Mouse (Mus musculus): ENCODE data around the gene Trp63. TPM values are rescaled to one million over a fixed set of nuclear protein-coding genes. Genes with fewer than 3 reads are reported as not detected.

Gene Trp63
- polyA plus RNA-seq, 1 experiment: not detected

DNA sequence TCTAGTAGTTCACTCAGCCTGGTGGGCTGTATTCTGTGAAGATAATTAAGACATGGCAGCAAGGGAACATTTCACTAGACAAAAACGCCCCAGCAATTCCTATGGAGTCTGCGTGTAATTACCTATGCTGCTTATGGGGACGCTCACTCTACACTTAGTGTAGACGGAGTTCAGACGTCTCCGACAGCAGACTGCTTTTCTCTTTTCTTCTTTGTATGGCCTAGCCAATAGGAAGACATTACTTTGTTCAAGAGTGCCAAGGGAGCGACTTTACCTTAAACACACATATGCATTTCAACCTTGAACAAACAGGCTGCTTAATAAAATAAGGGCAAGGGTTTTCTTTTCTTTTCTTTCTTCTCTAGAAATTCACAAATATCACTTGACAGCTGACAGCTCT is 91.0 kb downstream of the Trp63 start:
- TF ChIP-seq POLR2A (IDR thresholded peaks at IDR 0.05; ENCODE audit: borderline replicate concordance, low read depth, low read length): no peak
- no peak for TF ChIP-seq CTCF (IDR thresholded peaks at IDR 0.05; ENCODE audit: low read depth, low read length)
- Histone ChIP-seq H3K4me1 (ENCODE audit: control insufficient read depth, insufficient read depth, low read length) (no peaks in the 10 kb centered on the region), H3K27ac (ENCODE audit: insufficient read depth, low read depth, low read length) (no peak overlapping the region), H3K4me3 (ENCODE audit: insufficient read depth, low read length) (no peak overlapping the region)

DNA sequence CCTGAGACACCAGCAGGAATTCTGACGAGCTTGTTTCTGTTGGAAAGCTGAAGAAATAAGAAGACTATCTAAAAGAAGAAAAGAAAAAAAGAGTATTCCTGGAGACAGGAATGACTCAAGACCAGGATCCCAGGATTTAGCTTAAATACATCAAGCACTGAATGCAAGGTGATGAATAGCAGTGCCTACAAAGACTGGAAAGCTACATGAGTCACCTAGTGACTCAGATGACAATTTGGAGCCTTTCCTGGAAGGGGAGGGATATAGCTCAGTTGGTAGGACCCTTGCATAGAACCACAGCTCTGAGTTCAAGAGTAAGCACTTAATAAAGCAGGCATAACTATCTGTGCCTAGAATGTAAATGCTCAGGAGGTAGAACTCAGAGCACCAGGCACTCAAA is 93.9 kb downstream of the Trp63 start:
- H3K4me1 ChIP-seq (ENCODE audit: control insufficient read depth, insufficient read depth, low read length): no peaks in the 10 kb centered on the region
- H3K4me3 ChIP-seq (ENCODE audit: insufficient read depth, low read length): no peak overlapping the region
- no peak overlapping the region for H3K27ac ChIP-seq (ENCODE audit: insufficient read depth, low read depth, low read length)
- no peak for TF ChIP-seq CTCF (IDR thresholded peaks at IDR 0.05; ENCODE audit: low read depth, low read length)

DNA sequence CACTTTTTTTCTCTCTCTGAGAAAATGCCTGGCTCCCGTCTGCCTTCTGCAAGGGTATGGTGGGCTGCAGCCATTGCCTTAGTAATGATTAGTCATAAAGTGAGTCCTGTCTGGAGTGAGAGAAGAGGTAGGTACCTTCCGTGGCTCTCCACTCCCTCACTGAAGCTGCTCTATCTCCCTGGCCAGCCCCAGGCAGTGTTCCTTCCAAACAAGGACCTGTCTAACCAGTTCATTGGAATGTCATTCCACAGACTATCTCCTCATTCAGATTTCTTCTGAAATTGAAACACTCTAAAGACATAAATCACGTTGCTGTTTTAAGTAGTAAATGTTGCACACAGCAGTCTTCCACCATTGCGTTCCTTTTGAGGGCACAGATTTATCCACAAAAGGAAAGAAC is 96.4 kb downstream of the Trp63 start:
- Histone ChIP-seq H3K4me1 (ENCODE audit: control insufficient read depth, insufficient read depth, low read length) (no peaks in the 10 kb centered on the region), H3K4me3 (ENCODE audit: insufficient read depth, low read length) (no peak overlapping the region), H3K27ac (ENCODE audit: insufficient read depth, low read depth, low read length) (no peak overlapping the region)
- TF ChIP-seq CTCF (IDR thresholded peaks at IDR 0.05; ENCODE audit: low read depth, low read length) (no peak), POLR2A (IDR thresholded peaks at IDR 0.05; ENCODE audit: borderline replicate concordance, low read depth, low read length) (no peak)

DNA sequence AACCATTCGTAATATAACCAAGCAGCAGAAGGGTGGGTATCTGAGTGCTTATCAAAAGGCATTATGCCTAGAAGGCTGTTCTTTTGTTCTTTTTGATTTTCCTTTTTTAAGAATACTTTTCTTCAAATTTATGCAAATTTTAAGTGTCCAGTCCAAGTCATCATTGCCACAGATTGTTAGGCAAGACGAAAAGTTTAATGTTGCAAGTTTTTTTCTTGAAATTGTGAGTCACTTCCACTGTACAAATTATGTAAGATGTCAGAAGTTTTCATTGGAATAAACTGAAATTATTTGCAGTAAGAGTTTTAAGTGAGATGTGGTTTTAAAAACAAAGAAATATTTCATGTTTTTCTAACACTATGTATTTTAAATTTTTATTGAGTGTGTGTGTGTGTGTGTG is 100.7 kb downstream of the Trp63 start:
- TF ChIP-seq CTCF (IDR thresholded peaks at IDR 0.05; ENCODE audit: low read depth, low read length) (no peak), POLR2A (IDR thresholded peaks at IDR 0.05; ENCODE audit: borderline replicate concordance, low read depth, low read length) (no peak)
- H3K27ac ChIP-seq (ENCODE audit: insufficient read depth, low read depth, low read length): no peak overlapping the region
- no peaks in the 10 kb centered on the region for H3K4me1 ChIP-seq (ENCODE audit: control insufficient read depth, insufficient read depth, low read length)
- no peak overlapping the region for H3K4me3 ChIP-seq (ENCODE audit: insufficient read depth, low read length)

DNA sequence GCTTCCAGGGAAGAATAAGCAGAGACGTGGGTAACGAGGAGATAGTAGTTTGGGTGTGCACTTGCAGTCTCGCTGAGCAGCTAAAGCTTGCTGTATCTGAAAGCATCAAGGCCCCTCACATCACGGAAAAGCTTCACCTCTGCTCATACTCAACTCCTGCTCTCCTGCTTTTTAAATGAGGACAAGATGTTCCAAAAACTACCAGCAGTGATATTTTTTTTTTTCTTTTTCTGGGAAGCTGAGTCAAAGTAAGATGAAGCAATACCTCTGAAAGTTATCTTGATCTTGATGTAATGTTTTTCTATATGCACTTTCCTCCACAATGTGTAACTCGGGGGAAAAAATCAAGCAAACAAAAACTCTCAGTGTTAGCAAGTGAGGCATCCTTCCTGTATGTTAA is 102.9 kb downstream of the Trp63 start:
- H3K4me3 ChIP-seq (ENCODE audit: insufficient read depth, low read length): no peak overlapping the region
- TF ChIP-seq POLR2A (IDR thresholded peaks at IDR 0.05; ENCODE audit: borderline replicate concordance, low read depth, low read length) (no peak), CTCF (IDR thresholded peaks at IDR 0.05; ENCODE audit: low read depth, low read length) (no peak)
- no peaks in the 10 kb centered on the region for H3K4me1 ChIP-seq (ENCODE audit: control insufficient read depth, insufficient read depth, low read length)
- H3K27ac ChIP-seq (ENCODE audit: insufficient read depth, low read depth, low read length): no peak overlapping the region

DNA sequence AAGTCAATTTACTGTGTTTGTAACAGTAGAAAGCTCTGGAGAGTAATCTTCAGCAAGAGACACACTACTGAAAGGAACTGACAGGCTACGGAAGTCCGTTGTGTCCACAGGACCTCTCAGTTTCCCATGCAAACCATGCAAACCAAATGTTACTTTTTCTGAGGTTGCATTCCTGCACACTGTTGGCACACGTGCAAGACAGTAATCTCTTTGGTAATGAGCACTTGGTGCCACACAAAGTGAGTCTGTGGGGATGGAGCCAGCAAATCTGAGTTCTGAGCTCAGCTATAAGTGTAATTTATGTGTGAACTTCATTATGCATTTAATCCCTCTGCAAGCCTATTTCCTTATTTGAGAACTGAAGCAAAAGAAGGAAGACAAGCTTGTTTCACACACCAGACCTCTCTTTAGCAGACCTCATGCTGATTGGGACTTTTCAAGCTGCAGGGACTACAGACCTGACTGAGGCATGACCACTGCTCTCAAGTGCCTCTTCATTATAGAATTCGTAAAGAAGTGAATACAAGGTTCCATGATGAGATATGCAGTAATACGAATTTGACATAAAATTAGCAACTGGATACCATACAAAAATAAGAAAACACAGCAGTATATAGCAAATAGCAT is 109.2 kb downstream of the Trp63 start:
- no peaks in the 10 kb centered on the region for H3K4me1 ChIP-seq (ENCODE audit: control insufficient read depth, insufficient read depth, low read length)
- H3K4me3 ChIP-seq (ENCODE audit: insufficient read depth, low read length): no peak overlapping the region
- H3K27ac ChIP-seq (ENCODE audit: insufficient read depth, low read depth, low read length): no peak overlapping the region
- TF ChIP-seq POLR2A (IDR thresholded peaks at IDR 0.05; ENCODE audit: borderline replicate concordance, low read depth, low read length) (no peak), CTCF (IDR thresholded peaks at IDR 0.05; ENCODE audit: low read depth, low read length) (no peak)

DNA sequence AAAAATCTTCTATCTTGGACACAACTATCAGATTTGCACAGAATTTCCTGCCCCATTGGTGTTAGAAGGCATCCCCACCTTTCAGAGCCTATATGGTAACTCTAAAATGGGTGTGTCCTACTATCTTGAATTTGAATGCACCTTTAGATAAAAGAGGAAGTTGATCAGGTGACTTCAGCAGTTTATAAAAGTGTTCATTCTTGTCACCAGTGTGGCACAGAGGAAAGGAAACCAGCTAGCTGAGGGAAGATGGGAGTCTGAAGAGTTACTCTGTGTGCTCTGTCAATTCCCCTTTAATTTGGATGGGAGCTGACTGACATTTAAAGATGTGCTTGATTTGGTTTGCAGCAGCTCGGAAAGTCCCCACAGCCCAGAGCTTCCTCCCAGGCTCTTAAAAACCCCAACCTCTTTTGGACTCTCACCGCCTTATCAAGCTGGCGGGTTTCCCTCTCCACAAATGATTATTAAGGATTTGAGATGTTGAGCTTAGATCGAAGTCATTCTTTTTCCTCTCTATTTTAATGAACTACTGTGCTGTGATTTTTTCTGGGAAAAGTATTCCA is 114.2 kb downstream of the Trp63 start:
- no peaks in the 10 kb centered on the region for H3K4me1 ChIP-seq (ENCODE audit: control insufficient read depth, insufficient read depth, low read length)
- H3K4me3 ChIP-seq (ENCODE audit: insufficient read depth, low read length): no peak overlapping the region
- TF ChIP-seq POLR2A (IDR thresholded peaks at IDR 0.05; ENCODE audit: borderline replicate concordance, low read depth, low read length): no peak
- TF ChIP-seq CTCF (IDR thresholded peaks at IDR 0.05; ENCODE audit: low read depth, low read length): no peak
- H3K27ac ChIP-seq (ENCODE audit: insufficient read depth, low read depth, low read length): no peak overlapping the region

DNA sequence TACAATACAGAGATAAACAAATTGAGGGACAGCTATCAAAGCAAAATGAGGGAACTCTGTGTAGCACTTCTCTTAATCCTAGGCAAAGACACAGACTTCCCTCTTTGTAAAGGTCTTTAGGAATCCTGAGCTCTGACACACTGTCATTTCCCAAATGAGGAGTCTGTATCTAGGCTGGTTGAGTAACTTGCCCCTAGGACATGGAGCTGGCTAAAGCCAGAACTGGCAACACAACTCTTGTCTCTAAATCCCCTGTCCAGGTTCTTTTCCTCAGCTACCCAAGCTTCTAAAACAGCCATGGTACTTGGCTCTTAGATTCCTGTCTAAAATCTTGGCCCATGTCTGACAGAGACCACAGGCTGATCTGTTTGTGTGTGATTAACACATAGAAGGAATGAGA is 116.1 kb downstream of the Trp63 start:
- H3K4me3 ChIP-seq (ENCODE audit: insufficient read depth, low read length): no peak overlapping the region
- H3K27ac ChIP-seq (ENCODE audit: insufficient read depth, low read depth, low read length): no peak overlapping the region
- no peak for TF ChIP-seq CTCF (IDR thresholded peaks at IDR 0.05; ENCODE audit: low read depth, low read length)
- TF ChIP-seq POLR2A (IDR thresholded peaks at IDR 0.05; ENCODE audit: borderline replicate concordance, low read depth, low read length): no peak
- H3K4me1 ChIP-seq (ENCODE audit: control insufficient read depth, insufficient read depth, low read length): no peaks in the 10 kb centered on the region

DNA sequence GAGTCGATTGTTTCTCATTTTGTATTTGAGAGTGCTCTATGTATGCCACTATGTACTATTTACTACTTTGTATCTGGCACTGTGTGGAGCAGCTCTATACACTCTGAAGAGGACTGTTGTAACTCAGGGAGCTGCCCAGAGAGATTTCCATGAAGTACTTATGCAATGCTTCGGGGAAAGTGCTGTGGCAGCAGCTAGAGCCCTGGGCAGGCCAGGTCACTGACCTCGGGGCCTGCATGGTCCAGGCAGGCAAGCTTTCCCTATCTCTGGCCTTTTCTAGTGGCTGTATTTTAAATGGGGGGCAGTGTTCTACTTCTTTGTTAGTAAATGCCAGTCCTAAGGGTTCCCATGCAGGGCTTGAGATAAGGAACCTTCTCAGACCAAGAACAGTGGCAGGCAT is 121.4 kb downstream of the Trp63 start:
- TF ChIP-seq POLR2A (IDR thresholded peaks at IDR 0.05; ENCODE audit: borderline replicate concordance, low read depth, low read length): no peak
- TF ChIP-seq CTCF (IDR thresholded peaks at IDR 0.05; ENCODE audit: low read depth, low read length): no peak
- H3K4me1 ChIP-seq (ENCODE audit: control insufficient read depth, insufficient read depth, low read length): no peaks in the 10 kb centered on the region
- H3K4me3 ChIP-seq (ENCODE audit: insufficient read depth, low read length): no peak overlapping the region
- no peak overlapping the region for H3K27ac ChIP-seq (ENCODE audit: insufficient read depth, low read depth, low read length)

DNA sequence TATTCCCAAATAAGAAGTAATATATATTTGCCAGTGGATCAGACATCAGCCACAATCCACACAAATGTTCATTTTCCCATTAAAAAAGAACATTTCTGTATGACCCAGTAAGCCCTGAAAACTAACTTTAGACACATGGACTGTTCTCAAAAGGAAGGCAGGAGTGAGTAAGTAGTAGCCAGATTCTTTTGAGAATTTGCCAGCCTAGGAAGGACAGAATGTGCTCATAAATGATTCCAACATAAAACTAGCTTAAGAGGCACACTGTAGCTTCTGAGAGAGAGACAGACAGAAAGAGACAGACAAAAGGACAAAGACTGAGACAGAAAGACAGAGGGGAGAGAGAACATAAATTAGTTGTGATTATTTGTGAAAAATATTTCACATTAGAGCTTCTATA is 123.6 kb downstream of the Trp63 start:
- TF ChIP-seq CTCF (IDR thresholded peaks at IDR 0.05; ENCODE audit: low read depth, low read length) (no peak), POLR2A (IDR thresholded peaks at IDR 0.05; ENCODE audit: borderline replicate concordance, low read depth, low read length) (no peak)
- H3K27ac ChIP-seq (ENCODE audit: insufficient read depth, low read depth, low read length): no peak overlapping the region
- no peaks in the 10 kb centered on the region for H3K4me1 ChIP-seq (ENCODE audit: control insufficient read depth, insufficient read depth, low read length)

More for the DNA sequence above, 123.6 kb downstream of the Trp63 start:
- no peak overlapping the region for H3K4me3 ChIP-seq (ENCODE audit: insufficient read depth, low read length)

Data from bone marrow macrophage, adult 2 months (primary cell).